Mouse (Mus musculus): ENCODE results near the gene Clec3b. TPM values are rescaled to one million over a fixed set of nuclear protein-coding genes. Genes with fewer than 3 reads are reported as not detected.

Gene Clec3b
- polyA plus RNA-seq, 1 experiment from 2014 or later, result 10.5 TPM

DNA sequence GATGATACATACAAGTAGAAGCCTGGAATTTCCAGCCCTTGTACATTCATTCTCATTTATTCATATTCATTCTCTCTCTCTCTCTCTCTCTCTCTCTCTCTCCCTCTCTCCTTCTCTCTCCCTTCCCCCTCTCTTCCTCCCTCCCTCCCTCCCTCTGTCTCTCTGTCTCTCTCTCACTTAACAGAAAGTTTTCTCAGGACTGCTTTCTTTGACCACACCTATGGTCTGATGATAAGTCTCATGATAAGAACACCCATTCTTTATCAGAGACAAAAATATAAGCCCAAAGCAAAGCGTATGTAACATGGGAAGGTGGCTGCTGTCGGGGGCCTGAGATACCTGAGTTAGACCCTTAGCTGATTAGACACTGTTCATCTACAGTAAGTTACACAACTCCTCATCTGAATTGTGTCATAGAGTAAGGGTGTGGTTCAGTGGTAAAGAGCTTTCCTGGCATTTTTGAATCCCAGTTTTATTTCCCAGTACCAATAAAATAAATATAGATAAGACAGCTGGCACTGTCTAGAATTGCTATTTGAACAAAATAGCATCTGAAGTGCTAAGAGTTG, 26.2 kb upstream of the Clec3b start:
- ATAC-seq (ENCODE audit: insufficient number of reproducible peaks, low FRiP score, low TSS enrichment, low read depth), result no peak
- 96% methylated on average over 2 of the region's 2 CpGs for WGBS

DNA sequence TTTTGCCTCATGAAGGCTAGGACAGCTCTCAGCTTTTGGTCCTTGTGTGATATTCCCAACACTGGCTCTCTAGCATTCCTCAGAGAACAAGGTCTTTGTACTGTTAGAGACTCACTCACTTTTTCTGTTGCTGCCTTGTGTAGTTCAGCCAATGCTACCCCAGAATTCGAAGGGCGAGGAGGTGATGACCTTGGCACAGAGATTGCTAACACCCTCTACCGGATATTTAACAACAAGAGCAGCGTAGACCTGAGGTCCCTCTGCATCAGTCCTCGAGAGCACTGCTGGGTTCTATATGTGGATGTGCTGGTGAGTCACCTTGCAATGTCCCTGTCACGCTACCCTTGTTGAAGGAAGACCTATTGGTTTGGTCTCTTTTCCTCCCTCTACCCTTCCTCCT, 23.1 kb upstream of the Clec3b start:
- H3K27me3 ChIP-seq, result no peaks in the 10 kb centered on the region
- no peak overlapping the region for H3K27ac ChIP-seq
- no peak overlapping the region for H3K4me2 ChIP-seq
- 94% methylated on average over 6 of the region's 6 CpGs for WGBS
- no peak overlapping the region for H3K4me3 ChIP-seq
- peaks cover 81% of the 10 kb centered on the region for H3K36me3 ChIP-seq
- H3K9ac ChIP-seq, result no peak overlapping the region
- ATAC-seq (ENCODE audit: insufficient number of reproducible peaks, low FRiP score, low TSS enrichment, low read depth), result no peak
- H3K9me3 ChIP-seq, result no peaks in the 10 kb centered on the region
- H3K4me1 ChIP-seq, result no peaks in the 10 kb centered on the region

More for the DNA sequence above, 26.2 kb upstream of the Clec3b start:
- Histone ChIP-seq H3K36me3 (peaks cover 79% of the 10 kb centered on the region), H3K4me3 (no peak overlapping the region), H3K27me3 (no peaks in the 10 kb centered on the region), H3K27ac (no peak overlapping the region), H3K9me3 (no peaks in the 10 kb centered on the region), H3K4me1 (no peaks in the 10 kb centered on the region), H3K9ac (no peak overlapping the region), H3K4me2 (no peak overlapping the region)

DNA sequence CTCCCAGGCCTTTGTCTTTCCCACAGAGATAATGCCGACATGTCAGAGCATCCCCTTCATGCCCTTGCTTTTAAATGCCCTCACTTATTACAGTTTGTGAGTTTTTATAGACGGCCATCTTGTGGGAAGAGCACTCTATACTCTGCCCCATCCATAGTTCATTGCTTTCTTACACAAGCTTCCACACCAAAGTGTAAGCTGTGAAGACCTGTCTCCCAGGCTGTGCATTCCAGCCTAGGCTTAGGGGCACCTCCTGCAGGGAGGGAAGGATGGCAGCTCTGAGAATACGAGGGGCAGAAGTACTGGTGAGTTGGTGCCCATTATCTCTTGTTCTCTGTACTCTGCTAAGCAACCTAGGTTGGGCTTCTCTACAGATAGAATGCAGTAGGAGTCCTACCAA, 17.8 kb upstream of the Clec3b start:
- H3K36me3 ChIP-seq, result peaks cover 96% of the 10 kb centered on the region
- no peak for ATAC-seq (ENCODE audit: insufficient number of reproducible peaks, low FRiP score, low TSS enrichment, low read depth)
- H3K4me1 ChIP-seq, result peaks cover 8% of the 10 kb centered on the region; the same call in 1 of the 2 replicates
- H3K27me3 ChIP-seq, result no peaks in the 10 kb centered on the region
- H3K9ac ChIP-seq, result no peak overlapping the region
- no peak overlapping the region for H3K4me3 ChIP-seq
- 89% methylated on average over 3 of the region's 3 CpGs for WGBS
- H3K9me3 ChIP-seq, result no peaks in the 10 kb centered on the region
- no peak overlapping the region for H3K27ac ChIP-seq
- no peak overlapping the region for H3K4me2 ChIP-seq

DNA sequence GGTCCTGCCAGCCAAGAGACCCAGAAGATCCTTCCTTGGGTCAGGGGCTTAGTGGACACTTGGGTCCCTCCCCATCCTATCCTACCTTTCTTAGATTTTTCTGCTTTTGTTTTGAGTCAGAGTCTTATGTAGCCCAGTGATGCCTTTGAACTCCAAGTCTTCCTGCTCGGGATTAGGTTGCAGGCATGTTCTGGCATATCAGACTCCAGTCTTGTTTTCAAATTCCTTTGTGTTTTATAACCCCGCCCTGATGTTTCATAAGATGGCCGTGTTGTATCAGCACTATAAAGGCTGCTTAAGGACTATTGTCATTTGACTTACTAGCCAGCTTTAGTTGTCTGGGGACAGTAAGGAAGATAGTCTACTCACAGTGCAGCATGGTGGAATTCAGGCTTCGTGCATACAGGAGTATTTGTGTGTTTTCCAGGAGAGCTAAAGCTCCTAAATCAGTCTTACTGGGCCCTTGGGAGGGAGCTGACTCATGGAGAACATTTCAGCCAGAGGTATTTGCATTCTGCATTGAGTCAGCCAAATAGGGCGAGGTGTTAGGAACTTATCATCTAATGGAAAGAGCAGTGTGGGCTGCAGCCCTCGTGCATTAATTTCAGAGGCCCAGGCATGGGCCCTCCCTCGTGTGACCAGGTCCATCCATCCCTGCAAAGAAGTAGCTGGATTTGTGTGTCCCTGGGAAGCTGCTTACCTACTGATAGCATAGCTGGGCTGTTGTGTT, 13.6 kb upstream of the Clec3b start:
- H3K4me1 ChIP-seq, result peaks cover 17% of the 10 kb centered on the region
- no peak overlapping the region for H3K4me3 ChIP-seq
- no peak overlapping the region for H3K4me2 ChIP-seq
- H3K9me3 ChIP-seq, result no peaks in the 10 kb centered on the region
- H3K9ac ChIP-seq, result no peak overlapping the region
- H3K27me3 ChIP-seq, result no peaks in the 10 kb centered on the region
- H3K36me3 ChIP-seq, result peaks cover 75% of the 10 kb centered on the region
- peak; percentile 50 for ATAC-seq (ENCODE audit: insufficient number of reproducible peaks, low FRiP score, low TSS enrichment, low read depth)
- 58% methylated on average over 7 of the region's 7 CpGs for whole genome bisulfite sequencing
- H3K27ac ChIP-seq, result peak overlapping the region; percentile 71

DNA sequence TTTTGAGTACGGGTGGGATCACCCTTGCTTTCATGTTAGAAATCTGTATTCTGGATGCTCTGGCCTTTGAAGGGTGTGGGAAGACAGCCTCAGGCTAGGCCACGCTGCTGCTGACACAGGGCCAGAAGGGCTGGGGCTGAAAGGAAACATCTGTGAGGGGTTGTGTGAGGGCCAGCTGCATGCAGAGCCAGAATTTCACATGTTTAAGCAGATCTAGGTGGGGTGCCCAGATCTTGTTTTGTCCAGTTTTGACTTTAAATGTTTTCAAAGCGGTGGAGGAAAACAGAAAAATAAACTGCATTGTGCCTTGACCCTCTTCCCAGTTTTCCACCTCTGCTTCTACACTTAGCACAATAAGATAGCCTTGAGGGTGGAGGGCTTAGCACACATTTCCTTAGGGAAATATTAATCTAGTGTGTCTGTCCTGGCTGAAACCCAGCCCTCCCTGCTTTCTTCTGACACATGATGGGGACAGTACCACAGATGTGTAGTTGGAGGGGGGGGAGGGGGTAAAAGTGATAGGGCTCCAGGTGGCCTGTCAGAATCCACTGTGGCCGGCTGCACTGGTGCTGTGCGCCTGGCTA, 11.8 kb upstream of the Clec3b start:
- peaks cover 17% of the 10 kb centered on the region for H3K4me1 ChIP-seq
- no peaks in the 10 kb centered on the region for H3K9me3 ChIP-seq
- H3K36me3 ChIP-seq, result peaks cover 66% of the 10 kb centered on the region
- H3K27ac ChIP-seq, result peak overlapping the region; percentile 79
- H3K27me3 ChIP-seq, result no peaks in the 10 kb centered on the region
- no peak overlapping the region for H3K4me3 ChIP-seq
- no peak overlapping the region for H3K9ac ChIP-seq
- ATAC-seq (ENCODE audit: insufficient number of reproducible peaks, low FRiP score, low TSS enrichment, low read depth), result peak; percentile 78
- WGBS, result 51% methylated on average over 5 of the region's 5 CpGs
- no peak overlapping the region for H3K4me2 ChIP-seq

DNA sequence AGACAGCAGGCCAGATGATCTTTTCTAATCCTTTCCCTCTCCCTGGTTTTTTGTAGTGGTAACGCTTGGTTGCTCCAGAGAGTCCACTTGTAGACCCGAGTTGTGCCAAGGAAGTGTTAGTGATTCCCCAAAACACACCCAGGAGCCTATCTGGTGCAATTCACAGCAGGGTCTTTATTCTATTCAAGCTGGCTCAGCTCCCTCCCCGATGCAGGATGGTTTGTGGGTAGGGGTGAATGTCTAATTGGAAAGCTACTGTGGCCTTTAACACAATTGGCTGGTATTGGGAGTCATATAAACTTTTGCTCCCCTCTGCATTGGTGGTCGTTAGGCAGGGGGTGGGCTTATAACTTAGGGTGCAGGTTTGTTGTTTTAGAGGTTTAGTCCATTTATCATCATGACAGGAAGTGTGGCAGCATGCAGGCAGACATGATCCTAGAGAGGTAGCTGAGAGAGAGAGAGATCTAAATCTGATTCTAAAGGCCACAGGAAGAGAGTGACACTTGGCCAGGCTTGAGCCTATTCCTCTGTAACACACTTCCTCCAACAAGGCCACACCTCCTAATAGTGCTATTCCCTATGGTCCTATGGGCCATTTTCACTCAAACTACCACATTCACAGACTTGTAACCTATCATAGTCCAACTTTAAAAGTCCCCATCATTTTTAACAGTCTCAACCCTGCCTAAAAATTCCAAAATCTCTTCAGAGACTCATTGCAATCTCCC, 10.7 kb upstream of the Clec3b start:
- no peak overlapping the region for H3K4me2 ChIP-seq
- no peaks in the 10 kb centered on the region for H3K27me3 ChIP-seq
- no peak for ATAC-seq (ENCODE audit: insufficient number of reproducible peaks, low FRiP score, low TSS enrichment, low read depth)
- no peak overlapping the region for H3K9ac ChIP-seq
- H3K36me3 ChIP-seq, result peaks cover 60% of the 10 kb centered on the region
- peak overlapping the region; percentile 79 for H3K27ac ChIP-seq
- H3K4me1 ChIP-seq, result peaks cover 17% of the 10 kb centered on the region
- no peaks in the 10 kb centered on the region; the same call in 1 of the 2 replicates for H3K9me3 ChIP-seq
- no peak overlapping the region for H3K4me3 ChIP-seq
- 78% methylated on average over 4 of the region's 4 CpGs for WGBS

DNA sequence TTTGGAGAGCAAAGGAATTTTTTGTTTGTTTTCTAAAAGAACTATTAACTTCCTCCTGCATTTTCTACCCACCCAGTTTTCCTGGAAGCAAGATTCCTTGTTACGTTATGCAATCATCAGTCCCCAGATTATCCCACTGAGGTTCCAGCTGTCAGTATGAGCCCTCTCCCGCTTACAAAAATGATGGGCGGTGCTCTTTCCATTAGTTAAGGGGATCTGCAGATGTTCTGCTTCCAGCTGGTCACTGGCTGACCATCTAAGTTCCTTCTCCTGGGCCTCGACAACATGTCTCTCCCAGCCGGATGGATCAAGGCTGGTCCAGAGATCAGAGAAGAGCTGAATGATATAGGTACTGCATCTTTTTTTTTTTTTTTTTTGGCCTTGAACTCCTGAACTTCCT, 2.3 kb upstream of the Clec3b start:
- 61% methylated on average over 5 of the region's 5 CpGs for WGBS
- no peak overlapping the region for H3K4me3 ChIP-seq
- peaks cover 3% of the 10 kb centered on the region; the same call in 1 of the 2 replicates for H3K4me1 ChIP-seq
- peak overlapping the region; percentile 14 for H3K27ac ChIP-seq
- H3K9me3 ChIP-seq, result no peaks in the 10 kb centered on the region; the same call in 1 of the 2 replicates
- no peak overlapping the region for H3K9ac ChIP-seq
- no peak overlapping the region for H3K4me2 ChIP-seq
- 0 out of 2 replicates have a peak, but pooled peaks have one; percentile 48 for ATAC-seq (ENCODE audit: insufficient number of reproducible peaks, low FRiP score, low TSS enrichment, low read depth)
- H3K36me3 ChIP-seq, result peaks cover 13% of the 10 kb centered on the region; the same call in 1 of the 2 replicates
- no peaks in the 10 kb centered on the region for H3K27me3 ChIP-seq

DNA sequence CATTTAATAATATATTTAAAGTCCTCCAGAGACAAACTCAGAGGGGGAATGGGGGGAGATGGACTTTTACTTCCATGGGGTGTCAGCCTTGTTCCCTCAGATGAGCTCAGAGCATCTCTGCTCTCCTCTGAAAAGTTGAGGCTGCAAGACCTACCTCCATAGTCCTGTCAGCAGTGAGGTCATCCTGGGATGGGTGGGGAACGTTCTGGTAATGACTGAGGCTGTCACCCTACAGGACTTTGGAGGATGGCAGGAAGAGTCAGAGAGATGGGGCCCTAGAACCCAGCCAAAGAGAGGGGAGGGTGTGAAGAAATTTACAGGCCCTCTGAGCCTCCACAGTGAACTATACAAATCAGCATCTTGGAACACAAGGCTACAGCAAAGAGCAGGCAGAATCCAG, 815 bp downstream of the Clec3b start:
- 28% methylated on average over 1 of the region's 1 CpGs for WGBS
- peak overlapping the region; percentile 17; the same call in 1 of the 2 replicates for H3K27ac ChIP-seq
- no peaks in the 10 kb centered on the region for H3K9me3 ChIP-seq
- no peak overlapping the region for H3K4me2 ChIP-seq
- no peaks in the 10 kb centered on the region for H3K27me3 ChIP-seq
- no peaks in the 10 kb centered on the region for H3K36me3 ChIP-seq
- H3K9ac ChIP-seq, result no peak overlapping the region
- no peak overlapping the region for H3K4me3 ChIP-seq
- no peak for ATAC-seq (ENCODE audit: insufficient number of reproducible peaks, low FRiP score, low TSS enrichment, low read depth)
- H3K4me1 ChIP-seq, result peaks cover 3% of the 10 kb centered on the region; the same call in 1 of the 2 replicates

DNA sequence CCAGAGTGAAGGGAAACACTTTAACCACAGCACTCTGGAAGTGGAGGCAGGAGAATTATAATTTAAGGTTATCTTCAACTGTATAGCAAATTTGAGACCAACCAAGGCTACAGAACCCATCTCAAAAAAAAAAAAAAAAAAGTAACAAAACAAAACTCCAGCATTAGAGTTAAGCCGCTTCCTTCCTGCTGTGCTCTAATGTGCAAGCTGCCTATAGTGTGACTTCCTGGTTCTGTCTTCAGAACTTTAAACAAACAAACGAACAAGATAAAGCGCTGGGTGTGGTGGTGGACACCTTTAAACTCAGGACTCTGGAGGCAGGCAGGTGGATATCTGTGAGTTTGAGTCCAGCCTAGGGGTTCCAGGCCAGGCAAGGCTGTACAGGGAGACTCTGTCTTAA, 1.3 kb downstream of the Clec3b start:
- no peaks in the 10 kb centered on the region for H3K9me3 ChIP-seq
- no peak overlapping the region for H3K4me2 ChIP-seq
- H3K9ac ChIP-seq, result no peak overlapping the region
- no peak overlapping the region for H3K4me3 ChIP-seq
- H3K36me3 ChIP-seq, result no peaks in the 10 kb centered on the region
- no peak overlapping the region for H3K27ac ChIP-seq
- WGBS, result 71% methylated on average over 3 of the region's 3 CpGs
- no peaks in the 10 kb centered on the region for H3K27me3 ChIP-seq
- no peak for ATAC-seq (ENCODE audit: insufficient number of reproducible peaks, low FRiP score, low TSS enrichment, low read depth)
- H3K4me1 ChIP-seq, result peaks cover 3% of the 10 kb centered on the region; the same call in 1 of the 2 replicates

DNA sequence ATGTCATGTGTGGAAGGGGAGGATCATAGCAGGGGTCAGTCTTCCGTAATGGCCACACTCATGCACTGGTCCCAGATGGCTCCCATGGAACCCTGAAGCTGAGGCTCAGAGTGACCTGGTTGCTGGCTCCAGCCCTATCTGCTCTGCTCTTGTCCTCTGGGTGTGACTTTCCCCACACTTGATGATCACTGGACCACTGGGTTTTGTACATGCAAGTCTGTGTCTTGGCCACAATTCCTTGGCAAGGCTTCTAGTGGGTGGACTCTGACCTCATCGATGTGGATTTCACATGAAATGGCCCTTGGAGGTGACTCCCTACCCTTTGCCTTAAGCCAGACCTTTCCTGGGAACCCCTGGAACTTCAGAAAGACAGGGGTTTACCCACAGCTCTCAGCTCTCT, 2.4 kb downstream of the Clec3b start:
- Histone ChIP-seq H3K9ac (no peak overlapping the region), H3K27ac (no peak overlapping the region), H3K9me3 (no peaks in the 10 kb centered on the region), H3K4me3 (no peak overlapping the region), H3K27me3 (no peaks in the 10 kb centered on the region), H3K4me2 (no peak overlapping the region), H3K36me3 (no peaks in the 10 kb centered on the region), H3K4me1 (peaks cover 3% of the 10 kb centered on the region; the same call in 1 of the 2 replicates)
- WGBS, result 92% methylated on average over 2 of the region's 2 CpGs
- ATAC-seq (ENCODE audit: insufficient number of reproducible peaks, low FRiP score, low TSS enrichment, low read depth), result no peak

DNA sequence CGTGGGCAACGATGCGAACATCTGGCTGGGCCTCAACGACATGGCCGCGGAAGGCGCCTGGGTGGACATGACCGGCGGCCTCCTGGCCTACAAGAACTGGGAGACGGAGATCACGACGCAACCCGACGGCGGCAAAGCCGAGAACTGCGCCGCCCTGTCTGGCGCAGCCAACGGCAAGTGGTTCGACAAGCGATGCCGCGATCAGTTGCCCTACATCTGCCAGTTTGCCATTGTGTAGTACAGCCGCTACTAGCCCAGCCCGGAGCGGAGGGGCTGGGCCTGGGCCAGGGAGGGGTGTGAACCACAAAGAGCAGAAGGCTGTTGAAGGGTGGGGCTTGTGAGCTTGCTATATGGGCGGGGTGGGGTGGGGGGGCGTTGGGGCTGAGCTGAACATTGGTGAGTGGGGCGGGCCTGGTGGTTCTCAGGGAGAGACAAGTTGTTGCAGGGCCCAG, 6.2 kb downstream of the Clec3b start:
- ATAC-seq (ENCODE audit: insufficient number of reproducible peaks, low FRiP score, low TSS enrichment, low read depth), result 0 out of 2 replicates have a peak, but pooled peaks have one; percentile 38
- Histone ChIP-seq H3K9ac (no peak overlapping the region), H3K9me3 (no peaks in the 10 kb centered on the region), H3K36me3 (no peaks in the 10 kb centered on the region), H3K4me3 (peak overlapping the region; percentile 31), H3K4me2 (peak overlapping the region; percentile 45), H3K27ac (no peak overlapping the region), H3K4me1 (no peaks in the 10 kb centered on the region), H3K27me3 (no peaks in the 10 kb centered on the region)
- 25% methylated on average over 30 of the region's 30 CpGs for WGBS

Measured in limb, embryonic 15.5 days (tissue).